Mouse (Mus musculus): ENCODE measurements around the gene A730071L15Rik. TPM values are rescaled to one million over a fixed set of nuclear protein-coding genes. Genes with fewer than 3 reads are reported as not detected.

A730071L15Rik gene
- polyA plus RNA-seq, 1 experiment, result not detected

DNA sequence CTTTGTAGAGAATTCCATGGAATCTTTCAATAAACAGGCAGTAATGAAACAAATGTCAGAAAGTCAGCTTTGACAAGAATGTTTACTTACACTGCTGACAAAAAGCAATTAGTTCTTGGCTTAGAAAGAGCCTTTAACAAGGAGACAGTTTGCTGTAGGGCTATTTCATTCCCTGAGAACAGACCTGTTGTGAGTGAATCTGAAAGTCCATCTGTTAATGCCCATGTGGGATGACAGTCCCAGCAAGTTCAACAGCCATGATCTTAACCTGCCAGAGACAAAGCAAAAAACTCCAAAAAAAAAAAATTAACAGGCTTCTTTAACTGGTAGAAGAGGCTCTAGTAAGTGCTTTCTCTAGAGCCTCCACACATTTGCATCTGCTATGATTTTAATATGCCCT is 38.3 kb upstream of the A730071L15Rik start:
- TF ChIP-seq CTCF (IDR thresholded peaks at IDR 0.05; ENCODE audit: control insufficient read depth, insufficient read depth, low read length), result no peak
- TF ChIP-seq POLR2A (IDR thresholded peaks at IDR 0.05; ENCODE audit: borderline replicate concordance, control insufficient read depth, low read depth, low read length), result no peak
- H3K27ac ChIP-seq (ENCODE audit: control insufficient read depth, insufficient read depth, low read depth, low read length, poor library complexity), result no peak overlapping the region
- no peak overlapping the region for H3K4me3 ChIP-seq (replicated peaks; ENCODE audit: control insufficient read depth, low read depth, low read length)
- H3K4me1 ChIP-seq (ENCODE audit: control insufficient read depth, insufficient read depth, low read length), result no peaks in the 10 kb centered on the region; the same call in 1 of the 2 replicates

DNA sequence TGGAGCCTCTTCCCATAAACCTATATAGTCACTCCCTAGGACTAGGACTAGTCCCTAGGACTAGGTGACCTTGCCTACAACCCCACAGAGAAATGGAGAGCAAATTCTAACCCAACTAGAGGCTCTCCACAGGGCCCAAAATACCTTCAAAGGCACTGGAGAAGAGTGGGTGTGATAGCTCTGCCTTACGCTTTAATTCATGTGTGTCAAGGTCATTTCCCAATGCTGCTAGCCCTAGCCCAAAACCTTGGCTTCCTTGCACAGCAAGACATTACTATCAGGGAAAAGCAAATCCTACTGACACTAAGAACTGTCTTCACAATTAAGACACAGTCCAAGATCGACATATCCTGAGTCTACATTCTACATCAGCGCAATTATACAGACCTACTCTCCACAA is 36.8 kb upstream of the A730071L15Rik start:
- TF ChIP-seq CTCF (IDR thresholded peaks at IDR 0.05; ENCODE audit: control insufficient read depth, insufficient read depth, low read length), result no peak
- TF ChIP-seq POLR2A (IDR thresholded peaks at IDR 0.05; ENCODE audit: borderline replicate concordance, control insufficient read depth, low read depth, low read length), result no peak
- H3K4me1 ChIP-seq (ENCODE audit: control insufficient read depth, insufficient read depth, low read length), result no peaks in the 10 kb centered on the region; the same call in 1 of the 2 replicates
- no peak overlapping the region for H3K27ac ChIP-seq (ENCODE audit: control insufficient read depth, insufficient read depth, low read depth, low read length, poor library complexity)
- H3K4me3 ChIP-seq (replicated peaks; ENCODE audit: control insufficient read depth, low read depth, low read length), result no peak overlapping the region
- WGBS, result 87% methylated on average over 3 of the region's 3 CpGs

DNA sequence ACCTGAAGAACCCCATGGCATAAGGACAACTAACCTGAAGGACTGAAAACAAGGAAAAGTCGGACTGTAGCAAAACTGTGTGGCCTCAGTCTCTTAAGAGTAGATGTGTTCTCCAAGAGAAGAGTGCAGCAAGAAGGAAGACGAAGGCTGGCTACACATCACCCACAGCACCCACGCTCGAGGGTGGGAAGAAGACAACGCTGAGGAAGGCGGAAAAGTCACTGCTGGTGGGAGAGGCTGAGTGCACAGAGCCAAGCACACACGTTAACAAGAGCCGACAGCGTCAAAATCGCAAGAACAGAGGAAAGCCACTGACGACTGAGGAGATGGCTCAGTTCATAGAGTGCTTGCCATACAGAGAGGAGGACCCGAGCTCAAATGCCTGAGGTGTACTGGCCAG is 36.1 kb upstream of the A730071L15Rik start:
- Histone ChIP-seq H3K4me1 (ENCODE audit: control insufficient read depth, insufficient read depth, low read length) (no peaks in the 10 kb centered on the region; the same call in 1 of the 2 replicates), H3K27ac (ENCODE audit: control insufficient read depth, insufficient read depth, low read depth, low read length, poor library complexity) (no peak overlapping the region), H3K4me3 (replicated peaks; ENCODE audit: control insufficient read depth, low read depth, low read length) (no peak overlapping the region)
- WGBS, result 89% methylated on average over 12 of the region's 12 CpGs
- no peak for TF ChIP-seq CTCF (IDR thresholded peaks at IDR 0.05; ENCODE audit: control insufficient read depth, insufficient read depth, low read length)
- no peak for TF ChIP-seq POLR2A (IDR thresholded peaks at IDR 0.05; ENCODE audit: borderline replicate concordance, control insufficient read depth, low read depth, low read length)

DNA sequence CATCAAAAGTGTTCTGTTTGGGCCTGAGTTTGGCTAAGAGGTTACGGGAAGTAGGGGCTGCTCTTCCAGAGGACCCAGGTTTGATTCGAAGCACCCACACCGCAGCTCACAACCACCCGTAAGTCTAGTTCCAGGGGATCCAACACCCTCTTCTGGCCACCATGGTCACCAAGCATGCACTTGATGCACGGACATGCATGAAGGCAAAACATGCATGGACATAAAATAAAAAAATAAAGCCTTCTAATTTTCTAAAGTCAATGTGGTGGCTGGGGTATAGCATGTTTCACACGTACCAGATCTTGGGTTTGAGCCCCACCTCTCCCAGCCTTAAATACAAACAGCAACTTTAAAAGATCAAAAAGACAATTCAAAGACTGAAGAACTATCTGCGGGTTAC is 35.0 kb upstream of the A730071L15Rik start:
- Histone ChIP-seq H3K4me3 (replicated peaks; ENCODE audit: control insufficient read depth, low read depth, low read length) (no peak overlapping the region), H3K27ac (ENCODE audit: control insufficient read depth, insufficient read depth, low read depth, low read length, poor library complexity) (no peak overlapping the region), H3K4me1 (ENCODE audit: control insufficient read depth, insufficient read depth, low read length) (no peaks in the 10 kb centered on the region; the same call in 1 of the 2 replicates)
- TF ChIP-seq CTCF (IDR thresholded peaks at IDR 0.05; ENCODE audit: control insufficient read depth, insufficient read depth, low read length) (no peak), POLR2A (IDR thresholded peaks at IDR 0.05; ENCODE audit: borderline replicate concordance, control insufficient read depth, low read depth, low read length) (no peak)
- 90% methylated on average over 7 of the region's 7 CpGs for WGBS

DNA sequence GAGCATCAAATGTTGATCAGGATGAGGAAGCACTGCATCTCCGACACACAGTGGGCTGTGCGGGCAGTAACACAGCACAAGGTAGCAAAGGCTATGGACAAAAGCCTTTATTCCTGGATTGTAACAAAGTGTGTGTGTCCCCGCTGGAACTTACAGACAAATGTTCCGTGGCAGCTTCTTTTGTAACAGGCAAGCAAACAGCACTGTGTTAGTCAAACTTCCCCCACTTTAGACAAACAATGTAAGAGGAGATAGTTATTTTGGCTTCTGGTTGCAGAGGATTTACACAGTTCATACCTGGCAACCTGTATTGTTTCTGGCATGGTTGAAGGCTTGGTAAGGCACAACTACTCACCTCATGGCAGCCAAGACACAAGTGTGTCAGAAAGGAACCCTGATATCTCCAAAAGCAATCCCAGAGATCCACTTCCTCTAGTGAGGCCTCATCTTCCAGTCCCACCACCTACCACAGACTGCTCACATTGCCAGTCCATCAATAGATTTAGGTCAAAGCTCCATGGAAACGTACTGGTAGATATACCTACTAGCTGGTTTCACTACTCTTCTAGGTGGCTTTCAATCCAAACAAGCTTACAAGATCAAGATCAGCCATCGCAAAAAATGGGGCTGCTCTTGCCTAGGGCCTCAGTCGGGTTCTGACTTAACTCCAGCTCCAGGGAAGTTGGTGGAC is 34.3 kb upstream of the A730071L15Rik start:
- 82% methylated on average over 7 of the region's 7 CpGs for WGBS

DNA sequence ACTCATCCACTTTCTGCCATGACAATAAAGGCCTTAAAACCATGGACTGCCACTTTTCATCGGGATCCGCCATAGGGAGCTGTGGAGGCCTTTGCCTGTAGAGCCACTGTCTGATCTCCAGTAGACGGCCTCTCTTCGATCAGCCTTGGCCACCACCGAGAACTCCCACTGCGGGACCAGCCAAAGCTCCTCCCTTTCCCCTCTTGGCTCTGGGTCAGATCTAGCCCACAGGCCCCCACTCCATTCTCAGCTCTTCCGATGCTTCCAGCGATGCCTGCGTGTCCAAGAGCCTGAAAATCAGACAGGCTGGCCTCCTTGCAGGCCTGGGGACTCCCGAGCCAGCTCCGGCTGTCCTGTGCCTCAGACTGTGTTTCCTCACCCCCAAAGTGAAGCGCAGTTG is 33.5 kb upstream of the A730071L15Rik start:
- Histone ChIP-seq H3K4me3 (replicated peaks; ENCODE audit: control insufficient read depth, low read depth, low read length) (no peak overlapping the region), H3K27ac (ENCODE audit: control insufficient read depth, insufficient read depth, low read depth, low read length, poor library complexity) (no peak overlapping the region), H3K4me1 (ENCODE audit: control insufficient read depth, insufficient read depth, low read length) (no peaks in the 10 kb centered on the region; the same call in 1 of the 2 replicates)
- TF ChIP-seq POLR2A (IDR thresholded peaks at IDR 0.05; ENCODE audit: borderline replicate concordance, control insufficient read depth, low read depth, low read length) (no peak), CTCF (IDR thresholded peaks at IDR 0.05; ENCODE audit: control insufficient read depth, insufficient read depth, low read length) (no peak)
- WGBS, result 91% methylated on average over 12 of the region's 12 CpGs

More for the DNA sequence above, 34.3 kb upstream of the A730071L15Rik start:
- no peak overlapping the region for H3K4me3 ChIP-seq (replicated peaks; ENCODE audit: control insufficient read depth, low read depth, low read length)
- no peak for TF ChIP-seq CTCF (IDR thresholded peaks at IDR 0.05; ENCODE audit: control insufficient read depth, insufficient read depth, low read length)
- no peak for TF ChIP-seq POLR2A (IDR thresholded peaks at IDR 0.05; ENCODE audit: borderline replicate concordance, control insufficient read depth, low read depth, low read length)
- H3K27ac ChIP-seq (ENCODE audit: control insufficient read depth, insufficient read depth, low read depth, low read length, poor library complexity), result no peak overlapping the region
- H3K4me1 ChIP-seq (ENCODE audit: control insufficient read depth, insufficient read depth, low read length), result no peaks in the 10 kb centered on the region; the same call in 1 of the 2 replicates

DNA sequence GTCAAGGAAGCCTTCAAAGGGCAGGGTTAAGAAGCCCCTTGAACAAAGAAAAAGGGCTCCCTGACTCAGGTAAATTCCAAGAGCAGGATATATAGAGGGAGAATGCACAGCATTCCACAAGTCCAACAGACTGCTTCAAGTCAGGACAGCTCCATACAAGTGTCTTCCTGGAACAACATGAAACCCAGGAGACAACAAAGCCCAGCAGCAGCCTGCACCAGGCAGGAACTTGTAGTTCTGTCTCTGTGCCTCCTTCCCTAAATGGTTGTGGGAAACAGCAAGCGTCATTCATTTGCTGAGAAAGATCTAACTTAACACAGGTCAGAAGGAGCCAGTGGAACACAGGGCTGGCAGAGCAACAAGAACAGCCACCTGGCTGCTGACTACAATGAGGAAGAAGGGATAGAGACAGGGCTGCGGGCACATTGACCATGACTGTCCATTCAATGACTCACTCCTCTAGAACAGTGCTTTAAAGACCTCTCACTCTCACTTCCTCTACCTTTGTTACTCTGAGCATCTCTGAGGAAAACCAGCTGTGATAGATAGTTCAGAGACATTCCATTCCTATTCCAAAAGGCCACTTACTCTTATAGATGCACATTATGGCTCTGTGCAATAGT is 30.7 kb upstream of the A730071L15Rik start:
- no peaks in the 10 kb centered on the region; the same call in 1 of the 2 replicates for H3K4me1 ChIP-seq (ENCODE audit: control insufficient read depth, insufficient read depth, low read length)
- TF ChIP-seq POLR2A (IDR thresholded peaks at IDR 0.05; ENCODE audit: borderline replicate concordance, control insufficient read depth, low read depth, low read length) (no peak), CTCF (IDR thresholded peaks at IDR 0.05; ENCODE audit: control insufficient read depth, insufficient read depth, low read length) (no peak)
- WGBS, result 23% methylated on average over 2 of the region's 2 CpGs

DNA sequence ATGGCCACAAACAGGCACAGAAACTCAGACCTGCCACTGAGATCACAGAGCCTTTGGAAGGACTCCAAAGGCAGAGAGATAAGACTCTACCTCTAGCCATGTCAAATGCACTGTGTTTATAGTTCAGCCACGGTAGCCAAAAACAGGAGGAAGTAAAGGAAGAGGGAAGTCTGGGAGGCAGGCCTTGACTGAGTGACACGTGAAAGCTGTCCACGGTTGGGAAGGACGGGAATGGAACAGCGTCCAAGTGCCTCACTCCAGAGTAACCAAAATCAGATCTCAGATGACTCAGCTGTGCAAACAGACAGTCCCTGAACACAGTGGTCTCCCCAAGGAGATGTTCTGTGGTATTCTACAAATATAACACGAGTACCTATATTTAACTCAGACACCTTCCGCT is 25.1 kb upstream of the A730071L15Rik start:
- Histone ChIP-seq H3K27ac (ENCODE audit: control insufficient read depth, insufficient read depth, low read depth, low read length, poor library complexity) (no peak overlapping the region), H3K4me1 (ENCODE audit: control insufficient read depth, insufficient read depth, low read length) (peaks cover 10% of the 10 kb centered on the region), H3K4me3 (replicated peaks; ENCODE audit: control insufficient read depth, low read depth, low read length) (no peak overlapping the region)
- WGBS, result 19% methylated on average over 7 of the region's 7 CpGs
- TF ChIP-seq CTCF (IDR thresholded peaks at IDR 0.05; ENCODE audit: control insufficient read depth, insufficient read depth, low read length) (no peak), POLR2A (IDR thresholded peaks at IDR 0.05; ENCODE audit: borderline replicate concordance, control insufficient read depth, low read depth, low read length) (no peak)

More for the DNA sequence above, 30.7 kb upstream of the A730071L15Rik start:
- Histone ChIP-seq H3K27ac (ENCODE audit: control insufficient read depth, insufficient read depth, low read depth, low read length, poor library complexity) (no peak overlapping the region), H3K4me3 (replicated peaks; ENCODE audit: control insufficient read depth, low read depth, low read length) (no peak overlapping the region)

All from bone marrow, adult 2 months (tissue).